Mouse (Mus musculus) kidney, postnatal 0 days (tissue): ENCODE measurements around the gene Gnb2. TPM values are rescaled to one million over a fixed set of nuclear protein-coding genes. Genes with fewer than 3 reads are reported as not detected.

ENCODE experiments used
- ATAC-seq: fragments of 200-750 bp; cut with Nextera tagmentation; replicated peaks from 2 replicates; pipeline ENCODE4 v1.8.0; 2017; ENCODE audit warnings: low read depth, moderate number of reproducible peaks, moderate TSS enrichment, moderate library complexity; ENCODE audit not compliant: low FRiP score
- DNase-seq: peaks from one replicate; pipeline ENCODE4 v3.0.0-alpha.2; 2016; ENCODE audit warnings: low spot score
- H3K27ac ChIP-seq: fragments of 300-500 bp; sonication (generic); 2 replicates; pipeline ENCODE4 v1.5.1; 2014; ENCODE audit warnings: mild to moderate bottlenecking
- H3K27me3 ChIP-seq: fragments of 300-500 bp; sonication (generic); 2 replicates; pipeline ENCODE4 v1.6.1; 2014; ENCODE audit warnings: low read length, mixed read lengths; ENCODE audit not compliant: insufficient read depth
- H3K36me3 ChIP-seq: fragments of 300-500 bp; sonication (generic); 2 replicates; pipeline ENCODE4 v1.6.1; 2014; ENCODE audit warnings: low read length, mixed read lengths; ENCODE audit not compliant: insufficient read depth
- H3K4me1 ChIP-seq: fragments of 300-500 bp; sonication (generic); replicated peaks from 2 replicates; pipeline ENCODE4 v1.6.1; 2014; ENCODE audit warnings: antibody characterized with exemption, low read length, mixed read lengths; ENCODE audit not compliant: insufficient read depth
- H3K4me2 ChIP-seq: fragments of 300-500 bp; sonication (generic); 2 replicates; pipeline ENCODE4 v1.6.1; 2014; ENCODE audit warnings: mild to moderate bottlenecking, low read length, moderate library complexity, mixed read lengths
- H3K4me3 ChIP-seq: fragments of 300-500 bp; sonication (generic); replicated peaks from 2 replicates; pipeline ENCODE4 v1.5.1; 2014; ENCODE audit warnings: low read depth, low read length
- H3K9ac ChIP-seq: fragments of 300-500 bp; sonication (generic); 2 replicates; pipeline ENCODE4 v1.6.1; 2014; ENCODE audit warnings: low read depth, low read length
- H3K9me3 ChIP-seq: fragments of 300-500 bp; sonication (generic); replicated peaks from 2 replicates; pipeline ENCODE4 v1.6.1; 2016; ENCODE audit warnings: low read length, inconsistent platforms, mixed read lengths
- CTCF ChIP-seq: IDR thresholded peaks from 2 replicates; pipeline ENCODE4 v1.5.1; 2016; ENCODE audit warnings: antibody characterized with exemption, low read depth, mild to moderate bottlenecking, moderate library complexity
- WGBS: fragments of 180-500 bp; shearing (Covaris S2); extraction: QIAGEN DNeasy Blood & Tissue Kit; methylation state at CpG from one replicate; pipeline ENCODE4 v1.1.7; 2014; 5-methylcytosine and 5-hydroxymethylcytosine counted together
- polyA plus RNA-seq: library from polyadenylated mRNA; unstranded; fragments of >200 nt; fragmentation: Nextera tagmentation; extraction: Ambion mirVana; gene quantifications from 2 replicates; pipeline ENCODE4 v1.2.1, GENCODE M21; 2015

Gnb2 gene
- polyA plus RNA-seq = 463 and 480 TPM in 2 replicates

DNA sequence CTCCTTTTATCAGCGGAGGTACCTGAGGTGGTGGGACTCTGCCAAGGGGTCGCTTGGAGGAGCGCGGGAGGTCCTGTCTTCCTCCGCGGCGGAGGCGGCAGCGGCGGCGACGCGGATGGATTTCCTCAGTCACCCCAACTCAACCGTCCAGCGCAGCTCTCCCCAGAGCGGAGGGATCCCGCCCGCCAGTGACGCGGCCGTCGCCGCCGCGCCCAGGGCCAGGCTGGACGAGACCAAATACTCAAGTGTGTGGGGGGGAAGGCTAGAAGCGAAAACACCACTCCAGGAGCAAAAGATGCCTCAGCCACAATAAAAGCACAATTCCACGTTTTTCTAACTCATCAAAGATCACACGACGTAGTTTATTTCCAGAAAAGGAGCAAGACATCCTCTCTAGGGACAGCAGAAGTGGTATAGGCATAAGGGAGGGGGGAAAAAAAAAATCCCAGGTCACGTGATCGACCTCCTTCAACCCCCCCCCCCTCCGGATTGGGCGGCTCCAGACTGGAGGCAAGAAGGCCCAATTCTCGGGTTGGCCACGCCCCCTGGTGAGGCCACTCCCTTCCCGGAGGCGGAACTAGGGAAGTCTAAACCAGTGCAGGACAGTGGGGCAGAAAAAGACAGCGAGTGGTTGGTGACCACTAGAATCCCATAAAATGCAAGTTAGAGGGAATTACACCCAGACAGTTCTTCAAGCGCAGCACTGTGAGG, at the start of gene Gnb2, which contains the start of gene Epo:
TSS of gene Gnb2 (minus strand) at position 394 of the 711 bp plus-strand sequence.
TSS of gene Epo (minus strand) at position 126 of the 711 bp plus-strand sequence.
- Histone ChIP-seq H3K36me3 (peaks cover 15% of the 10 kb centered on the region), H3K27me3 (no peaks in the 10 kb centered on the region), H3K4me3 (peak within 1 kb of the TSS; percentile 74), H3K4me1 (peaks cover 7% of the 10 kb centered on the region; the same call in 1 of the 2 replicates), H3K4me2 (peak within 1 kb of the TSS; percentile 98), H3K27ac (peak within 1 kb of the TSS; percentile 95), H3K9ac (peak within 1 kb of the TSS; percentile 82), H3K9me3 (no peaks in the 10 kb centered on the region)
- peak; percentile 30; the same call in 1 of the 2 replicates for TF ChIP-seq CTCF
- DNase-seq = peak; percentile 97
- peak; percentile 81 for ATAC-seq
- under 1% methylated on average over 37 of the region's 40 CpGs for WGBS

DNA sequence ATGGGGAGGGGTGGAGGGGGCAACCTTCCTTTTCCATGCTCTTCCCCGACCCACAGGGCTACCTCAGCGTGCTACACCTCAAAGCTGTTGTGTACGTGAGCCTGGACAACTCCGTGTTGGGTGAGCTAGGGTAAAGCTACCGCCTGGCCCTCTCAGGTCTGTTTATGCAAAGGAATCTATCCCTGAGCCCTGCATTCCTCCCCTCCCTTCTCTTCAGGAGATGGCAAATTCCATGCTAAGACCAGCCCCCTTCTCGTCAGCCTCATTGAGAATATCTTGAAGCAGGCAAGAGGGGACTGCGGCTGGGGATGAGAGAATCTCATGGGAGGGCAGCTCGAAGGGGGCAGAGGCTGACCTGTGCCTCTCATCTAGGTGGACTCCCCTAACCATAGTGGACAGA, 49.4 kb upstream of the Gnb2 start:
- H3K9me3 ChIP-seq = no peaks in the 10 kb centered on the region
- no peak for DNase-seq
- H3K4me1 ChIP-seq = no peaks in the 10 kb centered on the region
- H3K27ac ChIP-seq = no peak overlapping the region
- TF ChIP-seq CTCF = no peak
- 31% methylated on average over 8 of the region's 8 CpGs for WGBS
- no peaks in the 10 kb centered on the region for H3K36me3 ChIP-seq
- H3K9ac ChIP-seq = no peak overlapping the region
- no peak for ATAC-seq
- H3K4me3 ChIP-seq = no peak overlapping the region
- peaks cover 8% of the 10 kb centered on the region; the same call in 1 of the 2 replicates for H3K27me3 ChIP-seq
- no peak overlapping the region for H3K4me2 ChIP-seq

DNA sequence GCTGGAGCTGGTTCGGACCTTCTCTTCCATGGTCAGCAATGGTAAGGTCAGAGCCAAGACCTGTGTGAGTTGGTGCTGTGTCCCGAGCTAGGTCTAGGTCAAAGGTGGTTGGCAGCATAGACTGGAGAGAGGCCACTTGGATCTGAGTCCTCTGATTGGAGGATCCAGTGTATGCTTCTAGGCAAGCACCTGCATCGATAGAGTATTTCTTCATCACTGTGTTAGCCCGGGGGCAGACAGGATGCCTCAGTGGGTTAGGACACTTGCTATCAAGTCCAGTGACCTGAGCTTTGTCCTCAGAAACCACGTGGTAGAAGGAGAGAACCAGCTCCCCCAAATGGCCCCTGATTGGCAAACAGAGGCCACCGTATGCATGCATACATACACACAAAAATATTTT, 46.9 kb upstream of the Gnb2 start:
- TF ChIP-seq CTCF = no peak
- DNase-seq (no peak), ATAC-seq (no peak)
- Histone ChIP-seq H3K27ac (no peak overlapping the region), H3K27me3 (peaks cover 8% of the 10 kb centered on the region; the same call in 1 of the 2 replicates), H3K4me1 (no peaks in the 10 kb centered on the region), H3K4me2 (no peak overlapping the region), H3K36me3 (no peaks in the 10 kb centered on the region), H3K9me3 (no peaks in the 10 kb centered on the region), H3K9ac (no peak overlapping the region), H3K4me3 (no peak overlapping the region)
- WGBS = 81% methylated on average over 6 of the region's 6 CpGs

DNA sequence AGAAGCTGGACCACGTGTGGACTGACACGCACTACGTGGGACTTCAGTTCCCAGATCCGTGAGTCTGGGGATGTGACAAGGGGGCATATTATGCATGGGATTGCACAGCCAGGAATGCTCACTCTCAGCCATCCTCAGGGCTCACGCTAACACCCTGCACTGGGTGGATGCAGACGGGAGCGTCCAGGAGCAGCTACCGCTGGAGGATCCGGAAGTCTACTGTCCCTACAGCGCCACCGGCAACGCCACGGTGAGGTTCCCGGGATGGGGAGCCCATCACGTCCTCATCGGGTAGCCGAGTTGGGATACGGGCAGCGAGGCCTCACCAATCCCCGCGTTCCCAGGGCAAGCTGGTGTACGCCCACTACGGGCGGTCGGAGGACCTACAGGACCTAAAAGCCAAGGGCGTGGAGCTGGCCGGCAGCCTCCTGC, 41.2 kb upstream of the Gnb2 start:
- Histone ChIP-seq H3K27ac (no peak overlapping the region), H3K9ac (no peak overlapping the region), H3K27me3 (no peaks in the 10 kb centered on the region), H3K9me3 (no peaks in the 10 kb centered on the region), H3K4me1 (peaks cover 5% of the 10 kb centered on the region; the same call in 1 of the 2 replicates), H3K4me2 (peak overlapping the region; percentile 49), H3K36me3 (no peaks in the 10 kb centered on the region), H3K4me3 (0 out of 2 replicates have a peak overlapping the region, but pooled peaks have one; percentile 13)
- DNase-seq (peak; percentile 18), ATAC-seq (no peak; the same call in 1 of the 2 replicates)
- peak; percentile 48 for TF ChIP-seq CTCF
- WGBS = 4% methylated on average over 27 of the region's 27 CpGs

DNA sequence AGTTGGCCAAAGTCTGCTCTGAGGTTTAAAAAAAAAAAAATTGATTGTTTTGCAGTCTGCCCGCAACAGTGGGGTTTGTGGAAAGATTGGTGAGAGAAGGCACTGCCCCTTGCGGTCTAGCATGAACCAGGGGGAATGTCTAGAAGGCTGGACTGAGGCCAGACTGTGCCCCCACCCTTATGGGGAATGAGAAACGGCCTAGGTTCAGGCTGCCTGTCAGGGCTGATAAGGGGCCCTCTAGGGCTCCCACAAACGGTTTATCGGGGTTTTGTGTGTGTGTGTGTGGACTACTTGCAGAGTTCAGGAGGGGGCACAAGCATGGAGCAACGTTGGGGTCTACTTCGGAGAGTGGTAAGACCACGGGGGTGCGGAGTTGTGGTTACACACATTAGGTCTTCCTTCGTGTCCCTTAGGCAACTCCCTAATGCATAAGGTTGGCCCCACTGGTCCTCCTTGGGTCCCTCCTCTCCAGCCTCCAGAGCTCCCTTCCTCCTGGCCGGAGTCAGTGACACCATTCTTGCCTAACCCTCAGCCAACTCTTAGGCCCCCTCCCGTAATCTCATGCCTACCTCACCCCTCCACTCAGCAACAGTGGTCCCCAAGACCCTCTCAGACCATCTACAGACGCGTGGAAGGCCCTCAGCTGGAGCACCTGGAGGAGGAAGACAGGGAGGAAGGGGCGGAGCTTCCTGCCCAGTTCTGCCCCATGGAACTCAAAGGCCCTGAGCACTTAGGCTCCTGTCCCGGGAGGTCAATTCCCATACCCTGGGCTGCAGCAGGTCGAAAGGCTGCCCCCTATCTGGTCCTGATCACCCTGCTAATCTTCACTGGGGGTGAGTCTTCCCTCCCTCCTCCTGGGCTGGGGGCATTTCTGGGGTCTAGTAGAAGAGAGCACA, 37.6 kb upstream of the Gnb2 start:
- ATAC-seq (no peak), DNase-seq (no peak)
- WGBS = 80% methylated on average over 17 of the region's 17 CpGs
- no peak overlapping the region for H3K9ac ChIP-seq
- H3K27ac ChIP-seq = no peak overlapping the region
- H3K9me3 ChIP-seq = no peaks in the 10 kb centered on the region
- no peak for TF ChIP-seq CTCF
- no peak overlapping the region for H3K4me2 ChIP-seq
- peaks cover 5% of the 10 kb centered on the region; the same call in 1 of the 2 replicates for H3K4me1 ChIP-seq
- H3K36me3 ChIP-seq = no peaks in the 10 kb centered on the region
- H3K4me3 ChIP-seq = no peak overlapping the region
- H3K27me3 ChIP-seq = no peaks in the 10 kb centered on the region

DNA sequence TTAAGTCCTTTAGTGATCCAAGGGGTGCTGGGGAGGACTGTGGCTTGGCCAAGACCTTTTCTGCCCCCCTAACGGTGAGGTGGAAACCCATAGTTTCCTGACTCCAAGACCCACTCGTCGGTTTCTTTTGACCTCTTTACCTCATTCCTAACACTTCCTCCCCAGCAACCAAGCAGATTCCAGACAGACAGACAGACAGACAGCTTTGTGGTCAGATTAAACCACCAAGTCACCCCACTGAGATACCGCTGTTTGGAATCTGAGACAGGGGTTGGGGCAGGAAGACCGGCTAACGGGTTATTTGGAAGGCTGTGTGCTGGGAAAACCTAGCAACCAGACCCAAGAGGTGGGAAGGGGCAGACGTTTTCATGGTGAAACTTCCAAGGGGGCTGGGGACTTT, 36.9 kb upstream of the Gnb2 start:
- no peaks in the 10 kb centered on the region for H3K9me3 ChIP-seq
- H3K4me3 ChIP-seq = no peak overlapping the region
- H3K27ac ChIP-seq = no peak overlapping the region
- WGBS = 42% methylated on average over 7 of the region's 7 CpGs
- no peaks in the 10 kb centered on the region for H3K36me3 ChIP-seq
- peaks cover 5% of the 10 kb centered on the region; the same call in 1 of the 2 replicates for H3K4me1 ChIP-seq
- H3K4me2 ChIP-seq = no peak overlapping the region
- TF ChIP-seq CTCF = no peak
- DNase-seq = no peak
- H3K27me3 ChIP-seq = no peaks in the 10 kb centered on the region
- ATAC-seq = no peak
- no peak overlapping the region for H3K9ac ChIP-seq
